Mouse (Mus musculus) gastrocnemius, postnatal 36 days (tissue): ENCODE data around the gene Wdr83os. TPM values are rescaled to one million over a fixed set of nuclear protein-coding genes. Genes with fewer than 3 reads are reported as not detected.
"Not testable (repeated sequence)": the region's sequence is repeated elsewhere in the genome, so short reads cannot be mapped to it uniquely, and the experiment has no call there.

Experiments
- DNase-seq, 2 experiments: peaks; one replicate each; pipeline ENCODE4 v3.0.0; 2022
- intact Hi-C: fragments of 180-260 bp; cut with DNase I; formaldehyde crosslinking; loops from one replicate; pipeline ENCODE4 v1.15.1; 2025
- microRNA-seq, 2 experiments: library from miRNA; unstranded; fragments of <30 nt; microRNA quantifications; one replicate each; pipeline ENCODE4 v1.2.0; 2021
- total RNA-seq, 2 experiments: library from RNA; stranded (reverse); gene quantifications; 2 replicates each; pipeline ENCODE4 v1.2.3; 2021

The Wdr83os gene
- total RNA-seq, 2 experiments from 2014 or later = 37.3 to 44.5 TPM

DNA sequence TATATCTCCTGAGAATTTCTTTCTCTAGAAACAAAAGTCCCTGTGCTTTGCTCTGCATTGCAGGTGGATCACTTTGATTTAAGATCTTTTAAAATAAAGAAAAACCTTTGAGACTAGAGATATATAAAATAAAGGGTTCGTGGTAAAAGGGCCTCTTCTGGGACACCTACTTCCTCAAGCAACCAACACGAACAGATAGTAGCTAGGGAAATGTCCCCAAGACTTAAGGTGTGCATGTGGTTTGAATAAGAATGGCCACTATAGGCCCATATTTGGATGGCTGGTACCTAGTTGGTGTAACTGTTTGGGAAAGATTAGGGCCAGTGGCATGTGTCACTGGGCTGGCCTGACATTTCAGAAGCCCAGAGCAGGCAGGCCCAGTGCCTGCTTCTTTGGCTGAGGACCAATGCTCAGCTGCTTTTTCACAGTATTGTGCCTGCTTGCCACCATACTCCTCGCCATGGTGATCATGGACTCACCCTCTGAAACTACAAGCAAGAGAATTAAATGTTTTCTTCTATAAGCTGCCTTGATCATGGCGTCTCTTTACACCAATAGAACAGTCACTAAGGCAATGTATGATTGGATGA, 19.6 kb downstream of the Wdr83os start:
- no peak for DNase-seq
- intact Hi-C loops = no loop called here

GRCm38 (mm10) chr8:85113241-85113640, 32.7 kb downstream of the Wdr83os start:
- intact Hi-C loops = no loop called here
- DNase-seq = no peak

DNA sequence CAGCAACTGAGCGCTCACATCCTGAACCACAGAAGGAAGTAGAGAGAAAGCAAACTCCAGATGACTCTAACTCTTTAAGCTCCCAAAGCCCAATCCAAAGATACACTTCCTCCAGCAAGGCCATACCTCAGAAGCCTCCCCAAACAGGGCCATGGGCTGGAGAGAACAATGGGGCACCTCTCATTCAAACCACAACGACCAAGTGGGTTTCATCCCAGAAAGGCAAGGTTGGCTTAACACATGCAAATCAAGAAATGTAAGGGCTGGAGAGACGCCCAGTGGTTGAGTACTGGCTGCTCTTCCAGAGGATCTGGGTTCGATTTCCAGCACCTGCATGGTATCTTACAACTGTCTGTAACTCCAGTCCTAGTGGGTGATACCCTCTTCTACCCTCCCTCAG, 35.0 kb downstream of the Wdr83os start:
- intact Hi-C loops = no loop called here
- DNase-seq = no peak

DNA sequence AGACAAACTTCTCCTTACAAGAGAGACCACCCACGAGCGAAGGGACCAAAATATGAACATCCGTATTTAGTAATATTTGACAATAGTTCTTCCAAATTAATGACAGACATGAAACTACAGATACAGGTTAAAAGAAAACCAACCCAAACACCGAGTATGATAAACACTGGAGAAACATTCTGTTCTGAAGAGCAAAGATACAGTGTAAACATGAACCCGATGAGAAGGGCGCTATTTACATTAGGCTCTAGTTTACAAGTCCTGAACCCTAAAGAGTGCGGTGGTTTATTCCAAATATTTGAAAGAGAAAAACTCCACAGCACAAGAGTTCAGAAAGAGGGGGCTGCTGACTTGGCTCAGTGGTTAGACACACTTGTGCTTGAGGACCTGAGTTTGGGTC, 36.4 kb downstream of the Wdr83os start:
- DNase-seq = no peak
- intact Hi-C loops = no loop called here

DNA sequence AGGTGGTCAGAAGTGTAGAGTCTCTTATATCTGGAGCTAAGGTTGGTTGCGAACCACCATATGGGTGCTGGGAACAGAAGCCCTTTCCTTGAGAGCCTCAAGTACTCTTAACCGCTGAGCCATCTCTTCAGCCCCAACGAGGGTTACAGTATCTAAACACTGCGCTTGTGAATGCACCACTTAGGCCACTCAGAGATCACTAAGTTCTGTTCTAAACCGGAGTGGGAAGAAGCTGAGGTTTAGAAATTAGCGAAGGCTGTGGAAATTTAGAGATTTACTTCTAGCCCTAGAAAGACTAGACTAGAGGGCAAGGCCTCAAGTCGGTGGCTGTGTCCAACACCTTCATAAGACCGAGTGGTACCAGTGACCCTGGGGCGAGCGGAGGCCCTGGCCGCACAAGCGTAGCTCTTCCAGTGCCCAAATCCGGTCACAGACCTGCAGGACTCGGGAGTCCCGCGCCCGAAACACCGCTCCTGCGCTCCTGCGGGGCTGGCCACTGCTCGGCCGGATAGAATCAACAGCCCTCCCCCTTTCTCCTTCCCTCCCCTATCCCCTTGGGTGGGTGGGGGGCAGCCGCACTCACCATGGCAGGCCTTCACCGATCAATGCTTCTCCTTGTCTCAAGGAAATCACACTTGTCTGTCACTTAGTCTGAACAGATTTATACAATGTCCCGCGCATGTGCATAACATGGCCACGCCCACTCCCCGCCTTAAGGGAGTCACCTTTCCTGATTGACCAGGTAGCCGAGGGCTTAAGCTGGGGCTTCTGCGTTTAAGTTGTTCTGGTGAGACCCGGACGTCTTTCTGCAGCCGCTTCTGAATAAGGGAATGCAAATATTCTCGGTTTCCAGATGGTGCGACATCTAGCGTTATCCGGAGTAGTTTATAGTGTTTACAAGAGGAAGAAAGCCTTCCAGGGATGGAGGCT, 38.8 kb downstream of the Wdr83os start:
- DNase-seq = peak; percentile 50 to 63
- intact Hi-C loops = no loop called here

- DNase-seq, intact Hi-C loops: not testable (repeated sequence)
These were observed 39.7 kb downstream of the Wdr83os start for GRCm38 (mm10) chr8:85120251-85120650.

GRCm38 (mm10) chr8:85122995-85123394, 42.5 kb downstream of the Wdr83os start, which contains the start of gene Zfp791:
Gene Zfp791 (minus strand): TSS chr8:85123095.
- DNase-seq = no peak

DNA sequence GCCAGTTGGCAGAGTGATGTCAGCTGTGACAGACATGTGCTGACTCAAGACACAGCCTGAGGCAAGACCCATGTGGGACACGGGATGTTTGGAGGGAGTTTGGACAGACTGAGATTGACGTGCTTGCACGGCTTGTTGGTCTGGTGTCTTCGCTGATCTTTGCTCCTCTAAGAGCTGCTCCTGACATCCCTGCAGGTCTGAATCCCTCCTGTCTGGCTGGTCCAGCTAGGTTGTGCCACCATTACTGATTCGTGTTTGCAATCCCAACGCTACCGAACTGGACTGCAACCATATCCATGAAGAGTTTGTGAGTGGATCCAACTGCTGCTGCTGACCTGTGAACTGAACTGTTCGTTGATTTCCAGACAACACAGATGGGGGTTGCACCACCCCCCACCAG, 43.2 kb downstream of the Wdr83os start:
- intact Hi-C loops = no loop called here
- DNase-seq = no peak

More at GRCm38 (mm10) chr8:85122995-85123394, 42.5 kb downstream of the Wdr83os start, which contains the start of gene Zfp791:
- intact Hi-C loops = no loop called here

Small RNA genes within 50 kb of the gene (microRNA-seq; reads per million reads assigned to microRNA genes)
- gene Gm23388 (0 reads per million in 2 experiments), gene Mir7070 (0 reads per million in 2 experiments)

Other genes with a start within 250 kb of the Wdr83os start
- gene Gadd45gip1, start 249.2 kb upstream of the Wdr83os start, total RNA-seq = 10 to 100 TPM; 17.7 to 23.0 TPM
- 100 to 1,000 TPM; 136 to 151 TPM for gene Rad23a, start 240.1 kb upstream of the Wdr83os start, total RNA-seq
- 100 to 1,000 TPM; 153 to 159 TPM for gene Calr, start 233.8 kb upstream of the Wdr83os start, total RNA-seq
- gene Farsa, start 223.8 kb upstream of the Wdr83os start, total RNA-seq = 10 to 100 TPM; 22.1 to 26.2 TPM
- 1 to 10 TPM in 1 of 2 experiments, under 1 TPM in 1; 0.71 to 1.4 TPM for gene Syce2, start 208.6 kb upstream of the Wdr83os start, total RNA-seq
- 10 to 100 TPM; 25.5 to 45.9 TPM for gene Gcdh, start 186.8 kb upstream of the Wdr83os start, total RNA-seq
- not detected for gene Klf1, start 178.8 kb upstream of the Wdr83os start, total RNA-seq
- 1 to 10 TPM; 3.7 to 5.1 TPM for gene Dnase2a, start 172.2 kb upstream of the Wdr83os start, total RNA-seq
- gene Mast1, start 143.4 kb upstream of the Wdr83os start, total RNA-seq = not detected
- gene Rtbdn, start 133.7 kb upstream of the Wdr83os start, total RNA-seq = not detected
- gene Gm49661, start 111.3 kb upstream of the Wdr83os start, total RNA-seq = not detected
- 100 to 1,000 TPM; 180 to 196 TPM for gene Prdx2, start 111.2 kb upstream of the Wdr83os start, total RNA-seq
- gene Rnaseh2a, start 111.0 kb upstream of the Wdr83os start, total RNA-seq = 10 to 100 TPM; 23.3 to 23.8 TPM
- 10 to 100 TPM in 1 of 2 experiments, 1 to 10 TPM in 1; 4.3 to 12.8 TPM for gene Junb, start 102.0 kb upstream of the Wdr83os start, total RNA-seq
- gene Hook2, start 90.1 kb upstream of the Wdr83os start, total RNA-seq = 1 to 10 TPM; 1.4 to 1.5 TPM
- gene Best2, start 66.2 kb upstream of the Wdr83os start, total RNA-seq = not detected
- 10 to 100 TPM; 49.7 to 50.8 TPM for gene Asna1, start 55.5 kb upstream of the Wdr83os start, total RNA-seq
- gene Trir, start 53.9 kb upstream of the Wdr83os start, total RNA-seq = 10 to 100 TPM; 71.9 to 73.6 TPM
- gene Tnpo2, start 43.8 kb upstream of the Wdr83os start, total RNA-seq = 10 to 100 TPM; 29.3 to 29.7 TPM
- 1 to 10 TPM; 1.4 to 2.4 TPM for gene Fbxw9, start 20.7 kb upstream of the Wdr83os start, total RNA-seq
- not detected for gene Gm5741, start 12.8 kb upstream of the Wdr83os start, total RNA-seq
- 10 to 100 TPM; 18.2 to 23.6 TPM for gene Dhps, start 9.0 kb upstream of the Wdr83os start, total RNA-seq
- gene Wdr83, start 566 bp downstream of the Wdr83os start, total RNA-seq = 10 to 100 TPM; 13.5 to 15.6 TPM
- 1 to 10 TPM; 9.0 TPM for gene Man2b1, start 2.5 kb downstream of the Wdr83os start, total RNA-seq
- gene Zfp791, start 42.4 kb downstream of the Wdr83os start, total RNA-seq = 1 to 10 TPM in 1 of 2 experiments, under 1 TPM in 1; 0.76 to 1.1 TPM
- gene Cks1brt, start 71.2 kb downstream of the Wdr83os start, total RNA-seq = not detected
- gene Olfr371, start 145.2 kb downstream of the Wdr83os start, total RNA-seq = not detected
- 1 to 10 TPM; 3.5 to 4.9 TPM for gene Orc6, start 218.9 kb downstream of the Wdr83os start, total RNA-seq
- gene Vps35, start 219.1 kb downstream of the Wdr83os start, total RNA-seq = 10 to 100 TPM; 45.3 to 52.1 TPM